ENCODE assay signal across 7 mouse cellular contexts in the genomic region with DNA sequence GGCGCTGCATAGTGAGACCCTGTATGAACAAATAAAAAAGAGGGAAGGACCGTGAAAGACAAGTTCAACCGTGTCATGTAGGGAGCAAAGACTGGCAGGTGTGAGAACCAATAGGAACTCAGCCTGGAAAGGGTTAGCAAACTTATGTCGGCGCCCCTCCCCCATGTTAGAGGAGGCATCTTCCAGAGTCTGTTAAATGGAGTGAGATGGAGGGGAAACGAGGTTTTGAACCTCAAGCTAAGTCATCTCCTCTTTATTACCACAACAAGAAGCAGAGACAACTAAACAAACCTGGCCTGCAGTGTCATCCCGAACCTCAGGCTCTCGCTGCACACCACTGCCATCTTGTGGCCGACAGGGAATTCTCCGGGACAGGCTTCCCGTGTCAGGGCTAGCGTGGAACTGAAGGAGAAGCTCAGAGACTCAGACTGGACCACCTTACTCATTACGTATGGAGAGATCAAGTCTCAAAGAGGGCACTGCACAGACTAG. TPM values are rescaled to one million over a fixed set of nuclear protein-coding genes. Genes with fewer than 3 reads are reported as not detected.
DNase-seq lines count a peak whose midpoint lies in the region; ATAC-seq lines count a peak whose summit lies in the region.

No protein-coding gene starts in this region.

- H3K27me3 ChIP-seq in intestine, embryonic 15.5 days (replicated peaks): no peaks in the 10 kb centered on the region
- no peaks in the 10 kb centered on the region for H3K27me3 ChIP-seq in midbrain, embryonic 11.5 days (ENCODE audit: control insufficient read depth, insufficient read depth, low read length)

- H3K27ac ChIP-seq in intestine, embryonic 15.5 days: no peak overlapping the region
- H3K27ac ChIP-seq in midbrain, embryonic 11.5 days (ENCODE audit: low read depth, low read length): no peak overlapping the region

- DNase-seq in adrenal gland, adult 2 months: peak; percentile 88
- DNase-seq in embryo, embryonic 10.5 days (ENCODE audit: low spot score): peak; percentile 90
- DNase-seq in gastrocnemius, postnatal 36 days: peak; percentile 75 to 77
- DNase-seq in left cerebral cortex, postnatal 25 days (ENCODE audit: low spot score in 2 of 2): peak; percentile 79 to 90
- DNase-seq in midbrain, embryonic 11.5 days (ENCODE audit: low spot score, missing footprints): peak; percentile 97
- peak; percentile 69 for DNase-seq in skeletal muscle tissue, adult 2 months (ENCODE audit: low read depth, low spot score)

- peak; percentile 80 for ATAC-seq in intestine, embryonic 15.5 days
- ATAC-seq in midbrain, embryonic 11.5 days (ENCODE audit: low FRiP score): peak; percentile 70

- intact Hi-C loops in gastrocnemius, postnatal 36 days (cut with DNase I): loop anchor here (1.0 to 5.0 kb wide), 2 partner anchors 51 to 227 kb away; no protein-coding TSS in a partner anchor
- intact Hi-C loops in left cerebral cortex, postnatal 25 days (cut with DNase I): loop anchor here (1.0 to 2.0 kb wide), 3 partner anchors 48 to 230 kb away; no protein-coding TSS in a partner anchor

- WGBS in intestine, embryonic 15.5 days: 2% methylated on average over 13 of the region's 13 CpGs
- WGBS in midbrain, embryonic 11.5 days: 5% methylated on average over 13 of the region's 13 CpGs

- H3K4me1 ChIP-seq in intestine, embryonic 15.5 days (replicated peaks): 0 out of 2 replicates have a peak, but pooled peaks cover 3% of the 10 kb centered on the region
- no peaks in the 10 kb centered on the region for H3K4me1 ChIP-seq in midbrain, embryonic 11.5 days (ENCODE audit: control insufficient read depth, insufficient read depth, low read length)

- H3K4me3 ChIP-seq in intestine, embryonic 15.5 days (replicated peaks): no peak overlapping the region
- peak overlapping the region; percentile 9; the same call in 1 of the 2 replicates for H3K4me3 ChIP-seq in midbrain, embryonic 11.5 days (ENCODE audit: low read depth, low read length)

- no peak overlapping the region for H3K9ac ChIP-seq in intestine, embryonic 15.5 days
- H3K9ac ChIP-seq in midbrain, embryonic 11.5 days (ENCODE audit: low read length): peak overlapping the region; percentile 5; the same call in 1 of the 2 replicates

- H3K9me3 ChIP-seq in intestine, embryonic 15.5 days: no peaks in the 10 kb centered on the region
- H3K9me3 ChIP-seq in midbrain, embryonic 11.5 days (ENCODE audit: control insufficient read depth, low read length): no peaks in the 10 kb centered on the region

- H3K4me2 ChIP-seq in intestine, embryonic 15.5 days (replicated peaks): peak overlapping the region; percentile 49
- peak overlapping the region; percentile 35 for H3K4me2 ChIP-seq in midbrain, embryonic 11.5 days

- no peaks in the 10 kb centered on the region for H3K36me3 ChIP-seq in intestine, embryonic 15.5 days
- H3K36me3 ChIP-seq in midbrain, embryonic 11.5 days (ENCODE audit: control insufficient read depth, insufficient read depth, low read length): no peaks in the 10 kb centered on the region

RNA-seq across cellular contexts. Expression of a gene that starts 13.9 kb away (rescaled TPM):
- 100 to 1,000 TPM; 115 to 136 TPM for total RNA-seq in adrenal gland, adult 2 months (2021)
- 311 and 341 TPM in 2 replicates for polyA plus RNA-seq in adrenal gland, adult 2 months (2012; rRNA removed)
- 10 to 100 TPM; 17.0 to 28.2 TPM for total RNA-seq in gastrocnemius, postnatal 36 days (2021)
- polyA plus RNA-seq in intestine, embryonic 15.5 days (2015; fragmentation: Nextera tagmentation; extraction: Ambion mirVana): 65.6 and 72.9 TPM in 2 replicates
- total RNA-seq in left cerebral cortex, postnatal 25 days (2021): 1 to 10 TPM; 8.0 to 9.2 TPM
- 5.1 and 6.1 TPM in 2 replicates for polyA plus RNA-seq in midbrain, embryonic 11.5 days (2014; fragmentation: Nextera tagmentation; extraction: Ambion mirVana)

RNA-seq across cellular contexts. Expression of a gene that starts 33.3 kb away (rescaled TPM):
- total RNA-seq in adrenal gland, adult 2 months (2021): not detected
- not detected in 2 replicates for polyA plus RNA-seq in adrenal gland, adult 2 months (2012; rRNA removed)
- not detected for total RNA-seq in gastrocnemius, postnatal 36 days (2021)
- not detected in 2 replicates for polyA plus RNA-seq in intestine, embryonic 15.5 days (2015; fragmentation: Nextera tagmentation; extraction: Ambion mirVana)
- total RNA-seq in left cerebral cortex, postnatal 25 days (2021): under 1 TPM in 1 of 2 experiments, not detected in 1; 0.16 TPM
- polyA plus RNA-seq in midbrain, embryonic 11.5 days (2014; fragmentation: Nextera tagmentation; extraction: Ambion mirVana): not detected in 2 replicates

RNA-seq across cellular contexts. Expression of a gene that starts 49.7 kb away (rescaled TPM):
- total RNA-seq in adrenal gland, adult 2 months (2021): under 1 TPM; 0.69 to 0.86 TPM
- 7.6 and 10.5 TPM in 2 replicates for polyA plus RNA-seq in adrenal gland, adult 2 months (2012; rRNA removed)
- not detected for total RNA-seq in gastrocnemius, postnatal 36 days (2021)
- polyA plus RNA-seq in intestine, embryonic 15.5 days (2015; fragmentation: Nextera tagmentation; extraction: Ambion mirVana): 0.24 and 0.37 TPM in 2 replicates
- total RNA-seq in left cerebral cortex, postnatal 25 days (2021): 1 to 10 TPM; 2.2 to 2.7 TPM
- 0.14 and 0.18 TPM in 2 replicates for polyA plus RNA-seq in midbrain, embryonic 11.5 days (2014; fragmentation: Nextera tagmentation; extraction: Ambion mirVana)
